In the genomic region with DNA sequence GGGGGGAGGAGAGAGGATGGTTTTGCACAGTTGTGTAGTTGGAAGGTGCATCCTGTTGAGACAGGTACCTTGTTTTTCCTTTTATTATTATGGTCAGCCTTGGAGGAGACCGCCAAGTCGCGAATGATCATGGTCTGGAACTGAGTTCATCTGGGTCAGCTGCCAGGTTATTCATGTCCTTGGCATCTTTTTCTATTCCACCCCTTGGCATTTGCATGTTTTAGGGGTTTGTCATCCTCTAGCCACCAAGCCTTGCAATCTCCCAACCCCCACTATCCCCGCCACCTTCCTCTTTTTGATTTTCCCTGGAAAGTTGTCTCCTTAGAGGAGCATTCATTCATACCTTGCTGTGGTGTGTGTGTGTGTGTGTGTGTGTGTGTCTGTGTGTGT, we compare ENCODE assay signal across 8 mouse cellular contexts. TPM values are rescaled to one million over a fixed set of nuclear protein-coding genes. Genes with fewer than 3 reads are reported as not detected.
DNase-seq lines count a peak whose midpoint lies in the region; ATAC-seq and TF ChIP-seq lines count a peak whose summit lies in the region.

No protein-coding gene starts in this region.

- intact Hi-C loops in heart, postnatal 10 days (cut with DNase I): loop anchor here (5.0 kb wide), 2 partner anchors 50 to 335 kb away; partner anchors contain the start of genes Brd7 and Nod2

- in situ Hi-C loops in ES-E14 (cut with MboI; ENCODE audit: low sequenced_read_pairs in 2 of 2, unreplicated experiment in 2 of 2): no loop called here

- no peaks in the 10 kb centered on the region for H3K36me3 ChIP-seq in ES-E14 (ENCODE audit: control insufficient read depth, insufficient read depth, low read length, poor library complexity, severe bottlenecking)
- no peaks in the 10 kb centered on the region for H3K36me3 ChIP-seq in liver, embryonic 14.5 days (replicated peaks; ENCODE audit: control insufficient read depth, insufficient read depth, low read depth)
- no peaks in the 10 kb centered on the region for H3K36me3 ChIP-seq in stomach, embryonic 16.5 days (ENCODE audit: control insufficient read depth, insufficient read depth, low read length)

- peak overlapping the region; percentile 50 for H3K9ac ChIP-seq in ES-E14 (ENCODE audit: insufficient read depth, low read depth, low read length, poor library complexity, severe bottlenecking)
- peak overlapping the region; percentile 82 for H3K9ac ChIP-seq in liver, embryonic 14.5 days (replicated peaks)
- peak overlapping the region; percentile 85 for H3K9ac ChIP-seq in stomach, embryonic 16.5 days (ENCODE audit: low read length)

- no peaks in the 10 kb centered on the region for H3K9me3 ChIP-seq in ES-E14 (ENCODE audit: control insufficient read depth, insufficient read depth, low read depth, low read length)
- no peaks in the 10 kb centered on the region for H3K9me3 ChIP-seq in liver, embryonic 14.5 days (ENCODE audit: control insufficient read depth, low read length)
- H3K9me3 ChIP-seq in stomach, embryonic 16.5 days (replicated peaks; ENCODE audit: control insufficient read depth, low read length): no peaks in the 10 kb centered on the region

- WGBS in liver, embryonic 14.5 days (ENCODE audit: insufficient replicate concordance): 11% methylated on average over 4 of the region's 4 CpGs
- 9% methylated on average over 4 of the region's 4 CpGs for WGBS in stomach, embryonic 16.5 days

- DNase-seq in kidney, adult 18-20 months: peak; percentile 30
- DNase-seq in kidney, postnatal 10 days: no peak
- DNase-seq in ES-E14 (ENCODE audit: low read depth, low spot score): peak; percentile 0
- DNase-seq in cerebellum, postnatal 14 days: peak; percentile 54 to 59
- peak; percentile 61 for DNase-seq in heart, postnatal 10 days
- DNase-seq in liver, embryonic 14.5 days (ENCODE audit: low read depth in 3 of 3, low spot score in 3 of 3): no peak
- DNase-seq in retina, postnatal 1 day: no peak

- TF ChIP-seq CTCF in liver, embryonic 14.5 days (IDR thresholded peaks at IDR 0.05; ENCODE audit: low read depth): no peak

- peaks cover 0 to 2% of the 10 kb centered on the region in 2 experiments; a peak in 1 of 4 replicates for H3K4me1 ChIP-seq in ES-E14 (ENCODE audit: control insufficient read depth in 2 of 2, insufficient read depth in 2 of 2, low read length in 2 of 2, poor library complexity in 1 of 2)
- peaks cover 6 to 10% of the 10 kb centered on the region in 2 experiments for H3K4me1 ChIP-seq in liver, embryonic 14.5 days (replicated peaks; ENCODE audit: control insufficient read depth in 2 of 2, insufficient read depth in 2 of 2, low read length in 1 of 2)
- peaks cover 3% of the 10 kb centered on the region; the same call in 1 of the 2 replicates for H3K4me1 ChIP-seq in stomach, embryonic 16.5 days (ENCODE audit: control insufficient read depth, insufficient read depth, low read length)

- peak overlapping the region; percentile 82 for H3K4me2 ChIP-seq in liver, embryonic 14.5 days (ENCODE audit: low read depth)
- peak overlapping the region; percentile 55 for H3K4me2 ChIP-seq in stomach, embryonic 16.5 days (ENCODE audit: low read depth, low read length)

- ATAC-seq in liver, embryonic 14.5 days (ENCODE audit: insufficient read depth): no peak
- no peak for ATAC-seq in stomach, embryonic 16.5 days (ENCODE audit: insufficient read depth, low FRiP score)

- no peaks in the 10 kb centered on the region for H3K27me3 ChIP-seq in liver, embryonic 14.5 days (ENCODE audit: control insufficient read depth, insufficient read depth, low read length)
- H3K27me3 ChIP-seq in stomach, embryonic 16.5 days (ENCODE audit: control insufficient read depth, insufficient read depth, low read length): no peaks in the 10 kb centered on the region

- no peak overlapping the region for H3K27ac ChIP-seq in ES-E14 (ENCODE audit: insufficient read depth, low read depth, low read length, poor library complexity, severe bottlenecking)
- peak overlapping the region; percentile 27; the same call in 1 of the 2 replicates for H3K27ac ChIP-seq in liver, embryonic 14.5 days
- H3K27ac ChIP-seq in stomach, embryonic 16.5 days (ENCODE audit: low read length): peak overlapping the region; percentile 63

- no peak for TF ChIP-seq EP300 in liver, embryonic 14.5 days (IDR thresholded peaks at IDR 0.05; ENCODE audit: low read depth)

- H3K4me3 ChIP-seq in ES-E14 (ENCODE audit: insufficient read depth in 1 of 2, low read depth in 1 of 2, low read length in 2 of 2, poor library complexity in 1 of 2, severe bottlenecking in 1 of 2): peak overlapping the region; percentile 72 to 84
- H3K4me3 ChIP-seq in liver, embryonic 14.5 days (ENCODE audit: insufficient read depth in 1 of 2, low read depth in 2 of 2, low read length in 2 of 2): peak overlapping the region; percentile 77 to 90
- peak overlapping the region; percentile 90 for H3K4me3 ChIP-seq in stomach, embryonic 16.5 days (replicated peaks; ENCODE audit: low read length)

TF ChIP-seq in ES-E14, 5 proteins besides CTCF, POLR2A, EP300 and RAD21:
- TF ChIP-seq MAFK (IDR thresholded peaks at IDR 0.05; ENCODE audit: insufficient read depth, low read depth, low read length) (no peak), HCFC1 (IDR thresholded peaks at IDR 0.05; ENCODE audit: borderline replicate concordance, insufficient read depth, low read length) (no peak), ZNF384 (IDR thresholded peaks at IDR 0.05; ENCODE audit: low read depth, low read length) (no peak), CHD2 (IDR thresholded peaks at IDR 0.05; ENCODE audit: low read depth, low read length) (no peak), ZC3H11A (IDR thresholded peaks at IDR 0.05; ENCODE audit: borderline replicate concordance, low read depth, low read length) (no peak)

RNA-seq across cellular contexts. Expression of gene Cyld, which starts 0.8 kb away (rescaled TPM):
- total RNA-seq in ES-E14 (2012; rRNA removed): 6.0 and 9.1 TPM in 2 replicates
- 10 to 100 TPM; 19.8 to 22.0 TPM for total RNA-seq in heart, postnatal 10 days (2021)
- polyA plus RNA-seq in liver, embryonic 14.5 days (2012; rRNA removed): 2.0 and 2.7 TPM in 2 replicates
- polyA plus RNA-seq in liver, embryonic 14.5 days (2014; fragmentation: Nextera tagmentation; extraction: Ambion mirVana): 5.0 and 5.2 TPM in 2 replicates
- polyA plus RNA-seq in stomach, embryonic 16.5 days (2015; fragmentation: Nextera tagmentation; extraction: Ambion mirVana): 15.5 and 15.6 TPM in 2 replicates

RNA-seq across cellular contexts. Expression of gene Nod2, which starts 50.5 kb away (rescaled TPM):
- total RNA-seq in ES-E14 (2012; rRNA removed): 0.40 and 0.90 TPM in 2 replicates
- total RNA-seq in heart, postnatal 10 days (2021): 1 to 10 TPM; 1.0 to 1.4 TPM
- polyA plus RNA-seq in liver, embryonic 14.5 days (2012; rRNA removed): 0.02 and 0.04 TPM in 2 replicates
- 0.05 TPM in 1 of 2 replicates, not detected in the other for polyA plus RNA-seq in liver, embryonic 14.5 days (2014; fragmentation: Nextera tagmentation; extraction: Ambion mirVana)
- 0.28 and 0.44 TPM in 2 replicates for polyA plus RNA-seq in stomach, embryonic 16.5 days (2015; fragmentation: Nextera tagmentation; extraction: Ambion mirVana)

Comparison
In these comparisons a context has a peak if more than half of its experiments do, and no peak if none do; other contexts are left out.
1. DNase-seq: peak in kidney, adult 18-20 months (single experiment), ES-E14 (single experiment), cerebellum, postnatal 14 days (2 of 2) and heart, postnatal 10 days (2 of 2); none in kidney, postnatal 10 days (single experiment), liver, embryonic 14.5 days (0 of 3) and retina, postnatal 1 day (single experiment).
2. Peak in every context shown above with its lines, with median percentiles within 50 percentile points of each other: H3K4me3 ChIP-seq and H3K9ac ChIP-seq.